Mouse (Mus musculus) left cerebral cortex, adult 9 months (tissue): ENCODE measurements at regions not wholly inside any gene's neighbourhood (a gene's known extent, or its start where the extent isn't known, plus 50 kb on each side); places are given as distances from the start of the nearest gene placed in this dataset.

Experiments used
- DNase-seq, 2 experiments: peaks; one replicate each; pipeline ENCODE4 v3.0.0; 2022; ENCODE audit warnings: low spot score in 2 of 2

DNA sequence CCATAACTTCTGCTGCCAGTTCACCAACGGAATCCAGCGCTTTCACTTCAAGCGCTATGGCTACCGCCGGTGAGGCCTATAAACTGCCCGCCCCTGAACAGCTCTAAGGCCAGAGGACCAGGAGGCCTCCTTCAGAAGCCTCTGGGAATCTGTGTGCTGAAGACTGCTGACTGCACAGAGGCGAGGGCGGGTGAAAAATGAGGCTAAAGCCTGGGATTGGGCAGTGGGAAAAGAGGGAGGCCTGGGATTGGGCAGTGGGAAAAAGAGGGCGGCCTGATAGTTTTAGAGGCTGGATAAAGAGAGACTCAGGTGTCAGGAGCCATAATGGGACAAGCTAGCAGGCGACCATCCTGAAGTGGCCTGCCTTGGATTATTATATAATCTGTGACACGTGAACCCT is 80.8 kb downstream of the Plekhb2 start:
- DNase-seq = no peak

DNA sequence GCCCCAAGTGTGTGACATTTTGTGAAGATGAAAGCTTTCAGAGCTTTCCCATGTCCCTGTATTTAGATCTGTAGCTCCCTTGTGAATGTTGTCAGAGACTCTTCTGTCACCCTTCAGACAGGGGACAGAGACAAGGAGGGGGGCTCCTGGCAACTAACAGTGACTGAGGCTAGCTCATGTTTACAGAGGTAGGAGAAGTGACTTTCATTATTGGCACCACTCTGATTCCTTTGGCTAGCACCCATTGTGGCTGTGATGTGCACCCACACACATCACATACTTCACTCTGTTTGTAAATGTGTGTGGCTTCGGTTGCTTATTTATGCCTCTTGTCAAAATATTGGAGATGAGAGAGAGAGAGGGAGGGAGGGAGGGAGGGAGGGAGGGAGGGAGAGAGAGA is 93.4 kb downstream of the Plekhb2 start:
- DNase-seq = no peak

DNA sequence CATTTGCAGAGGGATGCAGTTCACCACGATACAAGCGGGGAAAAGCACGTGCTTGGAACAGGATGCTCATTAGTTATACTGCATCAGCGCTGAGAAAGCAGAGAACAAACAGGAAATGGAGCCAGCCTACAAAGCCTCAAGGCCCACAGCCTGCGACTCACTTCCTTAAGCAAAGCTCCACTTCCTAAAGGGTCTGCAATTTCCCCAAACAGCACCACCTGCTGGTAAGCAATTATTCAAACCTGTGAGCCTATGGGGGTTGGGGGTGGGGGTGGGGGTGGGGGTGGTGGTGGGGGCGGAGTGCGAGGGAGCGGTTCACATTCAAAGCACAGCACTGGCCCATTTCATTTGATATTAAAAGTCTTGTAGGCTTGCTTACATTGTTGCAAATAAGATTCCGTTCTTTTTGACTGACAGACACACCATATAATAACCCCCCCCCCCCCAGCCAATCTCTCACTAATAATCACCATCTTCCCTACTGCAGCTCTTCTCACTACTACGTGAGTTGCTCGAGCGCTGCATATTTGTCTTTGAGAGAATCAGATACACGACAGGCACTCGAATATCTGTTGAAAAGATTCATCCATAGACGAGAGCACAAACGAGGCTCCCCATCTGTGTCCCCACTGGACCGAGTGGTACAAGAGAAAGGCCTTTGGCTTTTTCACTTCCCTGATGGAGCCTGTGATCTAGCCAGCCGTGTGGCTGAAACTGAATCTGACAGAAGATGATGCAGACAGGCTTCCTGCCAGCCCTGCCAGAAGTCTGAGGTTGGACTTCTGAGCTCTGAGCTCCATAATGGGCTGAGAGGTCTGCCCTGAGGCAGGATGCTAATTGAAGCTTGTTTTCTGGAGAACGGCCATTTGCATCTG is 112.1 kb downstream of the Plekhb2 start:
- no peak for DNase-seq

DNA sequence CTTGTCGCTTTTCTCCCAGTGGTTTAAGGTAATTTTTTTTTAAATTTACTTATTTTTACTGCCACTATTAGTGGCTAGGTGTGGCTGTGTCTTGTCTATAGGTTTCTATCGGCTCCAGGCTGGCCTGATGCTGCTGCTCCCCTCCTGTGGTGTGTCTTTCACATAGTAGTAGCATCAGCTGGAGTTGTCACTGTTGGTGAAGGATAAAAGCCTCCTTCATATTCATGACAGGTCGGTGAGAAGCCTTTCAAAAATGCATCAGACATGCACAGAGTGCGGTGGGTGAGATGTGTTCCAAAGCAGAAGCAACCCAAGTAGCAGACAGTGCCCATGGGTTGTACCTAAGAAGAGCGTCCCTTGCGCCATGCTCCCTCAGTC is 112.7 kb downstream of the Plekhb2 start:
- no peak for DNase-seq

DNA sequence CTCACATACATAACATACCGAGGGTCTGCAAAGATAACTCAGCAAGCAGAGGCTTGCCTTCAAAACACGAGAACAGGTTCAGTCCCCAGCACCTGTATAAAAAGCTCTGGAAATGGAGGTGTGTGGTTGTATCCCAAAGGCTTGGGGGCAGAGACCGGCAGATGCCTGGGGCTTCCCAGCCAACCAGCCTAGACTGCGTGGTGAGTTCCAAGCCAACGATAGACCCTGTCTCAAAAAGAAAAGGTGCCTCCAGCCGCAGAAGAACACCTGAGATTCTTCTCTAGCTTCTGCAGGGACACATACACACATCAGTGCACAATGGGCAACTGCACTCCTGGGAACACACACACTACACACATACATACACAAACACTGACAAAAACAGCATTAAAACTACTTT is 125.0 kb downstream of the Plekhb2 start:
- no peak for DNase-seq

DNA sequence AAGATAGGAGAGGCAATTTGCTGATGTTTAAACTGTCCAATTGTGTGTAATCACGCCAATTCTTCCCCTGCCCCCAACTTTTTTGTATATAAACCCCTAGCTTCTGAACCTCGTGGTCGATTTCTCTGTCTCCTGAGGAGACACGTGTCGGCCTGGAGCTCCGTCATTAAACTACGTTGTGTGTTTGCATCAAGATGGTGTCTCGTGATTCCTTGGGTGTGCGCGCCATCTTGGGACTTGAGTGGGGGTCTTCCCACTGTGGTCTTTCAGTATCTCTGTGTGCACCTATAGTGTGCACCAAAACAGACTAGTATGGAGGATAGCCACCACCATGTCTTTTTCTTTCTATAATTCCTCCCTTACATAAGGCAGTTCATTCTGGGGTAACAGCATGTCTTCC is 128.4 kb downstream of the Plekhb2 start:
- no peak for DNase-seq

DNA sequence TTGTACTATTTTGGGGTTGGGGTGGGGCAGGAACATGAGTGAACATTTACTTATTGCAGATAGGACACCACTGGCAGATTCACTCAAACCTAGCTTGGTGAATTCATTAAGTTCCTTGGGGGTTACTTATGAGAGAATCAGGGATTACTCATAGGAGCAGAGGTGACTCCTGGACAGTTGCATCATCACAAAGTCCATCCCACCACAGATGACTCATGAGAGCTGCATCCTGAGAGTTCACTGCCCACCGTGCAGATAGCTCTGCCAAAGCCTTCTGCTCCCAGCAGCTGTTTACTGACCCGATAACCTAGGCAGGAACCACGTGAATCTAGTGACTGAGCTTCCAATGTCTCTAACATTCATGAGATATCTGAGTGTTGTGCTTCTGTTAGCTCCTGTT is 129.6 kb downstream of the Plekhb2 start:
- DNase-seq = no peak

DNA sequence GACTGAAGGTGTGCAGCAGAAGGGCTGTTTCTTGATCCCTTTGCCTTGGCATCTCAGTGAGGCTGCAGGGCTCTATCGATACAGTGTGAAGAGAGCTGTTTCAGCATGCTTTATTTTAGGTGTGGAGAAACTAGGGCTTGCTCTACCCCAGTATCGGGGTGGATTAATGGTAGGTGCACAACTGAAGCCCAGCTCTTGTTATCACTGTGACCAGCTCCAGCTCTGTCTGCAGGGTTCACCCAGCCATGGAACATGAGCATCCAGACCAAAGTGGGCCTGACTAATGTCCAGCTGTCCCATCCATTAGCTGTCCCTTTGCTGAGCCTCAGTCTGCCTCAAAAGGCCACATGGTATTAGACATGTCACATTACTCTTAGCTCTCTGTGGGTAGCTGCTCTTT is 132.2 kb downstream of the Plekhb2 start:
- no peak for DNase-seq

DNA sequence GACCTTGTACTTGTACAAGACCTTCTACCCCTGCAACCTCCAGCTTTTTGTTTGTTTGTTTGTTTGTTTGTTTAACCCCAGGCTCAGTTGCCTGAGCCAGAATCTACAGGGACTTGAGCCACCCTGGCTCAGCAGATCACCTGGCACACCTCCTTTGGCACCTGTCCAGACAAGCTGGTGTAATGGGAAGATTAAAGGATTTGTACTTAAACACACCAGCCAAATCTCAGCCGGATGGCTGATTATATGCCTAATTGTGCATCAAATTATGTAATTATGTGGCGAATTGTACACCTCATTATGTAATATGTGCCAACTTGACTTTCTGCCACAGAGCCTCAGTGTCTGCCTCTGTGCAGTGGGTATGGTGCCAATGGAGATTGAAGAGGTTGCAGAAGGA is 133.2 kb downstream of the Plekhb2 start:
- no peak for DNase-seq

DNA sequence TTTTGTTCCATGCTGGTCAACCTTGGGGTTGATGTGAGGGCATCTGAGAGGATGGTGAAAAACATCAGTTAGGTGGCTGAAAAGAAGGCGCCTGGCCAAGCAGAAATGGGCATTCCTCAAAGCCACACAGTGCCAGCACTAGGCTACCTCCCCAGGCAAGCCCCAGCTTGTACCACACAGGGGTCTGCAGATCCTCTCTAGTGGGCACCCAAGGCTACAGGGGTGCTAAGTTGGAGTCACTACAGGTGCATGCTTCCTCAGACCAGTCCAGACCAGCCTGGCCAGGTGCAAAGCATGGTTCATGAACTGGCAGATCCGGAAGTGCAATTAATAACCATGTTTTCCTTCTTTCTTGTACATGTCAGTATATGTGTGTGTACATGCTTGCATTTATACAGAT is 137.1 kb downstream of the Plekhb2 start:
- no peak for DNase-seq

DNA sequence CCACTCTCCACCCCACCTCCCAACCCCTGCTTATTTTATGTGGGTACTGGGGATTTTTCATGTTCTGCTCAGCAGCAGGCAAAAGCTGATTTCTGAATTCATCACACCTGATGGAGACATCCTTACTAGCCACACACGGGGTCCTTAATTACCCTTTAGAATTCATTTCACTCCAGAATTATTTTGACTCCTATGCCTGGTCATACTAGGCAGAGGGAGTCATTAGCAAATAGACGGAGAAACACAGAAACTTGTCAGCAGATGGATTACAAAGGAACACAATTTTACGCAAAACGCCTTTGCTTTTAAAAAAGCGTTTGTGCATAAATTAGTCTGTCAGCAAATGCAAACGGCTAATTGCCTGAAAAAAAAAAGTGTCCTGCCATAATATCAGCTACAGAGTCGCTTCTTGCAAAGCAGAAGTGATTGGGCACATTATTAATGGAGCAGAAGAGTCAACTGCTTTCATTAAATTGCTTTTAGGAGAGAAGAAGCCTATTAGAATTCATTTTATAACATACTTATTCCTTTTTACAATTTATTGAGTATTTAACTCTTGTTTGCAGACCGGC is 138.0 kb downstream of the Plekhb2 start:
- no peak for DNase-seq

DNA sequence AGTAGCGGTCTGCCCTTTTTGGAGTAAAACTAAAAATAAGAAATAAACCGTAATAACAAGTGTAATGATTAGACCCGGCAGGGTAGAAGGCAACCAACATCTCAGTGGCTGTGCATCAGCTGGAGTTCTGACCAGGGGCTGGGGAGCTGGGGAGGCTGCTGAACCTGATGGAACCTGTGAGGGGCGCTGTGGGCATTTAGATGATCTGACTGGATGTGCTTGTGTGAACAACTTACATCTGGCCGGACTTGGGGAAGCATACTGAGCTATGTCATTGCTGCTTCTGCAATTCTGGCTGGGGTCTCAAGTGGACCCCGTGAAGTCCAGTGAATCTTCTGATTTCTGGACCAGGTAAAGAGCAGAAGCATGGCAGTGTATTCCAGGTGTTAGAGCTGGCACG is 138.4 kb downstream of the Plekhb2 start:
- DNase-seq = peak in 1 of 2 experiments; percentile 13

DNA sequence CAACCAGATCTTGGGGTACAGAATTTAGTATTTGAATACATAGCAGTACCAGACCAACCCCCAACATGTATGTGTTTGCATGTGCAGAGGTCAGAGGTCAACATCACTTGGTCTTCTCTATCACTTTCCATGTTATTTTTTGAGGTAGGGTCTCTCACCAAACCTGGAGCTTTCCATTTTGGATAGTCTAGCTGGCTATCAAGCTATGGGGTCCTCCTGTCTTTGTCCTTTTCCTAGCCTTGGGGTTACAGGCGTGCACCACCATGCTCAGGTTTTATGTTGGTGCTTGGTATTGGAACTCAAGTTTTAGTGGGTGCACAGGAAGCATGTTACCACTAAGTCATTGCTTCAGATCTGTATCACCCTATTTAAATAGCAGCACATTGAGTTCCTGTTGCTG is 151.0 kb downstream of the Plekhb2 start:
- no peak for DNase-seq

DNA sequence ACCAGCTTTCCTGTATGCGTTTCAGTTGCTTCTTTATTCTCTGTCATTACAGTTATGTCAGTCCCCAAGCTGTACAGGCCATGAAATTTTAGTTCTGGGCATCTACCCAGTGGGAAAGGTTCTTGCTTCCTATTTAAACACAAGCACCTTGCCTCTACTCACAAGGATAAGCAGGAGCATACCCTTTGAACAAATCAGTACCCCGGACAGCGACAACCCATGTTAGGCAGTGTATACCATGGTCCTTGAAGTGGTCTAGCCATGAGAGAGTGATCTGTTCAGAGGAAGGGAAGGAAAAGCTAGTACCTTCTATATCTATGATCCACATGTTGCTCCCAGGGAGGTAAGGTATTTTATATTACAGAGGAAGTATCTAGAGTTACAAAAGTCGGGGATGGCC is 167.7 kb downstream of the Plekhb2 start:
- DNase-seq = no peak

DNA sequence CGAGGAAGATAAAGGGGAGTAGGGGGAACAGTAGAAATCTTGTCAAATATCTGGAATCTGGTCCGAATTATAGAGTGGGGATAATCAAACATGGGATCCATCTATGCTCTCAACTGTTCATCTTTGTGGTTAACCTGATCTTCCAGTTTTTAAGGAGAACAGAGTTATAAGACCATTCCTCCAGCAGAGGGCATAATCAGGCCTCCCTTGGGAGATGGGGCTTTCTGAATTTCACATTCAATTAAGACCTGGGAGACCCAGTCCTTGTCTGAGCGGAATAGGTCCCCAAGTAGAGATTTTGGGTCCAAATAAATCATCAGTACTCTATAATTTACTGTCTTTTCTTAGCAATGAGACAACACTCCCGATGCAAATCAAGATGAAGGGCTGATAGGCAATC is 182.8 kb downstream of the Plekhb2 start:
- peak in 1 of 2 experiments; percentile 49 for DNase-seq

DNA sequence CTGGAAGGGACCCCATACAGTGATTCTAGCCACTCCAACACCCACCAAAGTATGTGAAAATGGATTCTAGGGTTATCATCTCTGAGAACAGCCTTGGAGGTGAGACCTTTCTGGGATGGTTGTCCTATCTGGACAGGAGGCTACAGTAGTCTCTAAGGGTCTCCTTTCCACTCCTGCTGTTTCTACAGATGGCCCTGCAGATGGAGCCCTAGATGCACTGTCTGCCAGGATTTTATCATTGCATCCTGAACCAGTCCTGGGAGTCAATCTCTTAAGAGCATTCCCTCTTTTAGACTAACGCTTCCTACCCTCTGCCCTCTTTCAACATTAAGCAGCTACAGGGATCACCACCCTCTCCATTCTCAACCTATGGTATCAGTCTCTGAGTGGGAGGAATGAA is 223.0 kb downstream of the Plekhb2 start:
- DNase-seq = no peak

DNA sequence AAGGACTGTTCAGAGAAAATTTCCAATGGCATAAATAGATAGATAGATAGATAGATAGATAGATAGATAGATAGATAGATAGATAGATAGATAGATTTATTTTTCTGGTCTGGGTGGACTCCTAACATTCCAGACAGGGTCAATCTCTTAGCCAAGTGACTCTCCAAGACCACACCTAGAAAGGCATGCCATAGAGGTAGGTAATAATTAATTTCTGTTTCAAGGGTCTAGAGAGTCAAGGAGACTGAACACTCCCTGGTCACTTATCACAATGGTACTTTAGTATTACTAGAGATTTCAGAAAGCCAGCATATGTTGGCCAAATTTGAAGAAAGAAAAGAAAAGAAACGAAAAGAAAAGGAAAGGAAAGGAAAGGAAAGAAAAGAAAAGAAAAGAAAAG is 245.1 kb downstream of the Plekhb2 start:
- no peak for DNase-seq

DNA sequence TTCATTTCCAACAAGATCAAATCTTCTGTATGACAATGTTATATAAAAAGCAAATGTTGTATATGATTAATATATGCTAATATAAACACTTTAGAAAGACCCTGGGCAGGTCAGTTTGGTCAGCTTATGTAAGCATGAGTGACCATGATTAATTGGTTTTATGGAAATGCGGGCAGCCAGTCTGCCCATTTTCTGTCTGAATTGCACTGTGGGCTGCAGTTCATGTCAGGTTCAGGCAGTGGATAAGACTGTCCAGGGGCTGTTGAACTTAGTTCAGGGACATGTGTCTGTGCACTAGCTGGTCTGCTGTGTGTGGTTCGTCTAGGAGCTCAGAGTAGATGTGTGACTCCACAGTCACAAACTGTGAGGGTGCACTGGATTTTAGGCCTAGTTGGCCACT is 246.0 kb downstream of the Plekhb2 start:
- DNase-seq = no peak

DNA sequence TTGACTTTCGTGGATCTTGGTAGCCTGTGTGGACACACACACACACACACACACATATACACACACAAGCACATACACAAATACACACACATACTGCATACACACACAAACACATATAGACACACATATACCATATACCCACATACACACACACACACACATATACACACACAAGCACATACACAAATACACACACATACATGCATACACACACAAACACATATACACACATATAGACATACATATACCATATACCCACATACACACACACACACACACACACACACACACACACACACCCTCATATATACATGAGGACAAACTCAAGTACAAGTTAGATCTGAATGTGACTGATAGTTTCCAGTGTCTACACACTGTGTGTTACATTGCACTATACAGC is 256.9 kb downstream of the Plekhb2 start:
- no peak for DNase-seq

DNA sequence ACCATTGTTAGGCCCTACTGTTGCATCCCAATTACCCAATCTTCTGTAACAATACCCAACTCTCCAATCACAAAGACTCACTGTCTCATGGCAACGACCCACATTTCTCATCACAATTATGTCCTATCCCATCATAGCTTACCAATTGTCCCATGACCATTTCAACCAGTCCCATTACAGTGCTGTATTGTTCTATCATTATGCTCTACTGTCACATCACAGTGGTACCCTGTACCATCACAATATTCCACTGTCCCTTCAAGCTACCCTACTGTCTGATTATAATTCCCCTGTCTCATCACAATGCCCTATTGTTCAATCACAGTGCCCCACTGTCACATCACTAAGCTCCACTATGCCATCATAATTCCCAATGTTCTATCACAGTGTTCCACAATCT is 260.0 kb downstream of the Plekhb2 start:
- no peak for DNase-seq

DNA sequence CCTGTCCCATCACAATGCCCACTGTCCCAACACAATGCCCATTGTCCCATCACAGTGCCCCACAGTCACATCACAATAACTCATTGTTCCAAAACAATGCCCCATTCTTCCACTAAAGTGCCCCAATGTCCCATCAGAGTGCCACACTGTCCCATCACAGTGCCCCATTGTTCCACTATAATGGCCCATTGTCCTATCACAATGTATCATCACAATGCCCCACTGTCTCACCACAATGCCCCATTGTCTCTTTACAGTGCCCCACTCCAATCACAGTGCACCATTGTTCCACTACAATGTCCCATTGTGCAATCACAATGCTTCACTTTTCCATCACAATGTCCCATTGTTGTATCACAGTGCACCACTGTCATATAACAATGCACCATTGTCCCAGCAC is 265.7 kb downstream of the Plekhb2 start:
- DNase-seq = no peak

DNA sequence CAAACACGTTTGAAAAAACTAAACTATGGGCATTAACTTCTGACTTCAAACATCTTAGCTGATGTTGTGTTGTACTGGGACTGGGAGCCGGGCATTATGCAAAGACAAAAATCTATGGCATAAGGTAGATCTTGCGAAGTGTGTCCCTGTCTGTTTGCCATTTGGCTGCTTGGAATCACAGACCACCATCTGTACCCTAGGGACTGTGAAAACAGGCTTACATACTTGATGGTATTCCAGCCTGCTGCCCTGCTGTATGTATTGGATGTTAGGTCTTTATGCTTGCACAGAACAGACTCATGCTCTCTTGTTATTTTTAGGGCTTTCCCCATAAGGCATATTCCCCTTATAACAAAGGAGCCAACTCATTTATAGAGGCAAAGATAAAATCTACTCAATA is 288.1 kb downstream of the Plekhb2 start:
- peak in 1 of 2 experiments; percentile 7 for DNase-seq

DNA sequence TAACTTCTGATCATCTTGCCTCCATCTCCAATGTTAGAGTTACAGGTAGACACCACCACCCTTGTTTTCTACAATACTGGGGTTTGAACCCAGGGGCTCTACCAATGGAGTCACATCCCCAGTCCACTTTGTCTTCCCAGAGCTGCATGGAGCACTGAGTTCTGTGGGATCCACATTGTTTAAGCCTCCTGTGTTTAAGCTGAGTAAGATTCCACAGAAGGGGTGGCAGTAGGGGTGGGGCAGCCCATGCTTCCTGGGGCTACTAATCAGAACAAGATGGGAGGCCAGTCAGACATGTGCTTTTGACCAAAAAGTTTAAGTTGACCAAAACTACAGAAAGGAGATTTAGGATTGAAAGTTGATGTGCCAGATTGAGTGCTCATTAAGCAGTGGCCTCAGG is 299.3 kb downstream of the Plekhb2 start:
- no peak for DNase-seq

DNA sequence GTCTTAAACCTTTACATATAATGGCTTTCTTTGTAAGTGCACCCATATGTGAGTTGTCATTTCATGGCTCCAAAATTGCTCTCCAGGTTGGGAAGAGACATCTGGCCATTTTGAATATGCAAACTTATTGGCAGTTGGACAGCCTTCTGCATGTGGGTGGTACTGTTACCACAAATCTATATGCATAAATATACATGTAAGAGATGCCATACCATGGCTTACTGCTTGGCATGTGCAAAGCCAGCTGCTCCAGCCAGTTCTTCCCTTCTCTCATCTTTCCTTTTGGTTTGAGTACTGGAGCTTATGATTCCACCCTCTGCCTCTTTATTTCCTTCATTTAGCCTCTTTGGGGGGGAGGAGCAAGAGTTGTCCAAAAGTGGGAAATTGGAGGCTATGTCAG is 312.7 kb downstream of the Plekhb2 start:
- peak; percentile 60 to 81 for DNase-seq
